Mouse (Mus musculus) heart, embryonic 12.5 days (tissue): ENCODE results near the gene Ddx54. TPM values are rescaled to one million over a fixed set of nuclear protein-coding genes. Genes with fewer than 3 reads are reported as not detected.

Experiments
- ATAC-seq: fragments of 200-750 bp; cut with Nextera tagmentation; 2 replicates; pipeline ENCODE4 v1.8.0; 2017; ENCODE audit warnings: moderate TSS enrichment, moderate library complexity; ENCODE audit not compliant: insufficient number of reproducible peaks, low FRiP score
- H3K27ac ChIP-seq: fragments of 300-500 bp; sonication (generic); 2 replicates; pipeline ENCODE4 v1.5.1; 2016; ENCODE audit warnings: mild to moderate bottlenecking, moderate library complexity; ENCODE audit not compliant: poor library complexity, severe bottlenecking
- H3K27me3 ChIP-seq: fragments of 300-500 bp; sonication (generic); replicated peaks from 2 replicates; pipeline ENCODE4 v1.6.1; 2016; ENCODE audit warnings: mild to moderate bottlenecking, moderate library complexity
- H3K36me3 ChIP-seq: fragments of 300-500 bp; sonication (generic); 2 replicates; pipeline ENCODE4 v1.6.1; 2016; ENCODE audit warnings: mild to moderate bottlenecking, moderate library complexity
- H3K4me1 ChIP-seq: fragments of 300-500 bp; sonication (generic); replicated peaks from 2 replicates; pipeline ENCODE4 v1.6.1; 2016; ENCODE audit warnings: mild to moderate bottlenecking
- H3K4me2 ChIP-seq: fragments of 300-500 bp; sonication (generic); 2 replicates; pipeline ENCODE4 v1.6.1; 2016; ENCODE audit warnings: mild to moderate bottlenecking, moderate library complexity
- H3K4me3 ChIP-seq: fragments of 300-500 bp; sonication (generic); 2 replicates; pipeline ENCODE4 v1.5.1; 2016; ENCODE audit warnings: mild to moderate bottlenecking
- H3K9ac ChIP-seq: fragments of 300-500 bp; sonication (generic); 2 replicates; pipeline ENCODE4 v1.6.1; 2016; ENCODE audit warnings: mild to moderate bottlenecking, moderate library complexity
- H3K9me3 ChIP-seq: fragments of 300-500 bp; sonication (generic); replicated peaks from 2 replicates; pipeline ENCODE4 v1.6.1; 2016; ENCODE audit warnings: mild to moderate bottlenecking, moderate library complexity
- WGBS: fragments of 180-500 bp; shearing (Covaris S2); methylation state at CpG from one replicate; pipeline ENCODE4 v1.1.7; 2016; 5-methylcytosine and 5-hydroxymethylcytosine counted together
- polyA plus RNA-seq: library from polyadenylated mRNA; unstranded; fragments of >200 nt; fragmentation: Nextera tagmentation; extraction: Ambion mirVana; gene quantifications from 2 replicates; pipeline ENCODE4 v1.2.1, GENCODE M21; 2016

The Ddx54 gene
- polyA plus RNA-seq, 1 experiment from 2014 or later, result 38.7 TPM

- Histone ChIP-seq H3K27me3 (no peaks in the 10 kb centered on the region), H3K4me2 (no peak overlapping the region), H3K9ac (0 out of 2 replicates have a peak overlapping the region, but pooled peaks have one; percentile 29), H3K4me3 (no peak overlapping the region), H3K27ac (no peak overlapping the region), H3K9me3 (no peaks in the 10 kb centered on the region), H3K4me1 (peaks cover 88% of the 10 kb centered on the region), H3K36me3 (no peaks in the 10 kb centered on the region)
- 82% methylated on average over 3 of the region's 3 CpGs for WGBS
- no peak for ATAC-seq
Measured at GRCm38 (mm10) chr5:120569791-120570190, 42.7 kb upstream of the Ddx54 start.

GRCm38 (mm10) chr5:120570289-120570897 lies 42.1 kb upstream of the Ddx54 start:
- H3K4me3 ChIP-seq, result no peak overlapping the region
- H3K9ac ChIP-seq, result no peak overlapping the region
- no peak for ATAC-seq
- no peak overlapping the region for H3K4me2 ChIP-seq
- H3K36me3 ChIP-seq, result no peaks in the 10 kb centered on the region
- H3K27me3 ChIP-seq, result no peaks in the 10 kb centered on the region
- H3K4me1 ChIP-seq, result peaks cover 87% of the 10 kb centered on the region
- H3K27ac ChIP-seq, result no peak overlapping the region
- H3K9me3 ChIP-seq, result no peaks in the 10 kb centered on the region
- WGBS, result 89% methylated on average over 11 of the region's 11 CpGs

- Histone ChIP-seq H3K4me1 (peaks cover 79% of the 10 kb centered on the region), H3K36me3 (no peaks in the 10 kb centered on the region), H3K9ac (no peak overlapping the region), H3K4me3 (no peak overlapping the region), H3K27ac (no peak overlapping the region), H3K27me3 (no peaks in the 10 kb centered on the region), H3K4me2 (no peak overlapping the region), H3K9me3 (no peaks in the 10 kb centered on the region)
- WGBS, result 69% methylated on average over 14 of the region's 14 CpGs
- ATAC-seq, result no peak
Measured at GRCm38 (mm10) chr5:120571056-120571740, 41.3 kb upstream of the Ddx54 start.

- no peak overlapping the region for H3K27ac ChIP-seq
- WGBS, result 49% methylated on average over 10 of the region's 10 CpGs
- H3K27me3 ChIP-seq, result no peaks in the 10 kb centered on the region
- peaks cover 70% of the 10 kb centered on the region for H3K4me1 ChIP-seq
- no peaks in the 10 kb centered on the region for H3K9me3 ChIP-seq
- H3K4me3 ChIP-seq, result no peak overlapping the region
- H3K9ac ChIP-seq, result no peak overlapping the region
- 0 out of 2 replicates have a peak, but pooled peaks cover under 1% of the 10 kb centered on the region for H3K36me3 ChIP-seq
- ATAC-seq, result no peak
- H3K4me2 ChIP-seq, result no peak overlapping the region
Measured at GRCm38 (mm10) chr5:120574469-120575063, 38.0 kb upstream of the Ddx54 start.

- no peaks in the 10 kb centered on the region for H3K27me3 ChIP-seq
- 68% methylated on average over 11 of the region's 11 CpGs for WGBS
- peaks cover 21% of the 10 kb centered on the region for H3K36me3 ChIP-seq
- no peak overlapping the region; the same call in 1 of the 2 replicates for H3K27ac ChIP-seq
- H3K4me2 ChIP-seq, result no peak overlapping the region
- peaks cover 56% of the 10 kb centered on the region for H3K4me1 ChIP-seq
- H3K4me3 ChIP-seq, result no peak overlapping the region
- ATAC-seq, result no peak
- no peaks in the 10 kb centered on the region for H3K9me3 ChIP-seq
- no peak overlapping the region for H3K9ac ChIP-seq
Measured at GRCm38 (mm10) chr5:120576781-120577301, 35.7 kb upstream of the Ddx54 start.

- peaks cover 60% of the 10 kb centered on the region for H3K4me1 ChIP-seq
- ATAC-seq, result no peak
Measured at GRCm38 (mm10) chr5:120577935-120578441, 34.6 kb upstream of the Ddx54 start.

GRCm38 (mm10) chr5:120578504-120579081 lies 33.9 kb upstream of the Ddx54 start:
- H3K4me1 ChIP-seq, result peaks cover 55% of the 10 kb centered on the region
- peak; percentile 68 for ATAC-seq

More at GRCm38 (mm10) chr5:120577935-120578441, 34.6 kb upstream of the Ddx54 start:
- Histone ChIP-seq H3K4me2 (no peak overlapping the region), H3K4me3 (no peak overlapping the region), H3K27ac (0 out of 2 replicates have a peak overlapping the region, but pooled peaks have one; percentile 75), H3K9ac (no peak overlapping the region), H3K9me3 (no peaks in the 10 kb centered on the region), H3K27me3 (no peaks in the 10 kb centered on the region), H3K36me3 (peaks cover 28% of the 10 kb centered on the region)
- WGBS, result 59% methylated on average over 10 of the region's 10 CpGs

GRCm38 (mm10) chr5:120579211-120579897 lies 33.2 kb upstream of the Ddx54 start:
- no peak overlapping the region for H3K4me3 ChIP-seq
- H3K9ac ChIP-seq, result no peak overlapping the region; the same call in 1 of the 2 replicates
- 71% methylated on average over 26 of the region's 26 CpGs for WGBS
- no peaks in the 10 kb centered on the region for H3K9me3 ChIP-seq
- H3K27me3 ChIP-seq, result no peaks in the 10 kb centered on the region
- no peak overlapping the region for H3K4me2 ChIP-seq
- H3K4me1 ChIP-seq, result peaks cover 49% of the 10 kb centered on the region
- peaks cover 41% of the 10 kb centered on the region for H3K36me3 ChIP-seq
- no peak for ATAC-seq
- peak overlapping the region; percentile 75 for H3K27ac ChIP-seq

More at GRCm38 (mm10) chr5:120578504-120579081, 33.9 kb upstream of the Ddx54 start:
- peak overlapping the region; percentile 75 for H3K27ac ChIP-seq
- no peaks in the 10 kb centered on the region for H3K27me3 ChIP-seq
- no peaks in the 10 kb centered on the region for H3K9me3 ChIP-seq
- H3K4me3 ChIP-seq, result no peak overlapping the region
- no peak overlapping the region for H3K9ac ChIP-seq
- 51% methylated on average over 12 of the region's 12 CpGs for WGBS
- H3K4me2 ChIP-seq, result no peak overlapping the region
- peaks cover 33% of the 10 kb centered on the region for H3K36me3 ChIP-seq

GRCm38 (mm10) chr5:120579898-120580626 lies 32.5 kb upstream of the Ddx54 start:
- WGBS, result 88% methylated on average over 26 of the region's 26 CpGs

GRCm38 (mm10) chr5:120582002-120582401 lies 30.5 kb upstream of the Ddx54 start:
- Histone ChIP-seq H3K4me2 (no peak overlapping the region), H3K4me3 (no peak overlapping the region), H3K9me3 (no peaks in the 10 kb centered on the region), H3K27ac (no peak overlapping the region), H3K36me3 (peaks cover 48% of the 10 kb centered on the region), H3K9ac (no peak overlapping the region), H3K4me1 (peaks cover 45% of the 10 kb centered on the region), H3K27me3 (no peaks in the 10 kb centered on the region)
- WGBS, result 65% methylated on average over 9 of the region's 9 CpGs
- no peak for ATAC-seq

More at GRCm38 (mm10) chr5:120579898-120580626, 32.5 kb upstream of the Ddx54 start:
- H3K27me3 ChIP-seq, result no peaks in the 10 kb centered on the region
- H3K9me3 ChIP-seq, result no peaks in the 10 kb centered on the region
- no peak overlapping the region for H3K9ac ChIP-seq
- H3K36me3 ChIP-seq, result peaks cover 47% of the 10 kb centered on the region
- no peak overlapping the region for H3K4me3 ChIP-seq
- H3K27ac ChIP-seq, result 0 out of 2 replicates have a peak overlapping the region, but pooled peaks have one; percentile 75
- no peak for ATAC-seq
- peaks cover 42% of the 10 kb centered on the region for H3K4me1 ChIP-seq
- H3K4me2 ChIP-seq, result no peak overlapping the region
